Mouse (Mus musculus) layer of hippocampus, adult 11-12 months (tissue): ENCODE data around the gene Itsn2.
"Not testable (repeated sequence)": the region's sequence is repeated elsewhere in the genome, so short reads cannot be mapped to it uniquely, and the experiment has no call there.

Experiments
- DNase-seq: peaks from one replicate; pipeline ENCODE4 v3.0.0; 2022; ENCODE audit warnings: low spot score

Gene Itsn2

GRCm38 (mm10) chr12:4592541-4593165 is at the start of gene Itsn2, which contains the start of gene Gm3625:
Gene Itsn2, plus strand, starts transcription at chr12:4592638.
Gene Gm3625, minus strand, starts transcription at chr12:4592927.
- DNase-seq: peak; percentile 68

GRCm38 (mm10) chr12:4544400-4544919 is 48.0 kb upstream of the Itsn2 start:
- DNase-seq: no peak

- DNase-seq: no peak
Observed at GRCm38 (mm10) chr12:4545425-4545824, 47.0 kb upstream of the Itsn2 start.

GRCm38 (mm10) chr12:4546491-4546890 is 45.9 kb upstream of the Itsn2 start:
- DNase-seq: no peak

GRCm38 (mm10) chr12:4547557-4547956 is 44.9 kb upstream of the Itsn2 start:
- no peak for DNase-seq

GRCm38 (mm10) chr12:4548053-4549013 is 44.1 kb upstream of the Itsn2 start:
- DNase-seq: peak; percentile 83

GRCm38 (mm10) chr12:4553704-4554103 is 38.7 kb upstream of the Itsn2 start:
- not testable (repeated sequence) for DNase-seq

- no peak for DNase-seq
Observed at GRCm38 (mm10) chr12:4555451-4555850, 37.0 kb upstream of the Itsn2 start.

- DNase-seq: no peak
Observed at GRCm38 (mm10) chr12:4556891-4557290, 35.5 kb upstream of the Itsn2 start.

GRCm38 (mm10) chr12:4557436-4557835 is 35.0 kb upstream of the Itsn2 start:
- DNase-seq: no peak

GRCm38 (mm10) chr12:4558013-4558412 is 34.4 kb upstream of the Itsn2 start:
- DNase-seq: no peak

- DNase-seq: no peak
Observed at GRCm38 (mm10) chr12:4558475-4559279, 33.8 kb upstream of the Itsn2 start.

- DNase-seq: peak; percentile 57
Observed at GRCm38 (mm10) chr12:4571864-4572263, 20.6 kb upstream of the Itsn2 start.

GRCm38 (mm10) chr12:4574065-4574464 is 18.4 kb upstream of the Itsn2 start:
- no peak for DNase-seq

- no peak for DNase-seq
Observed at GRCm38 (mm10) chr12:4582326-4582725, 10.1 kb upstream of the Itsn2 start.

- no peak for DNase-seq
Observed at GRCm38 (mm10) chr12:4587846-4588245, 4.6 kb upstream of the Itsn2 start.

- DNase-seq: no peak
Observed at GRCm38 (mm10) chr12:4588603-4589002, 3.8 kb upstream of the Itsn2 start.

GRCm38 (mm10) chr12:4592025-4592424 is 413 bp upstream of the Itsn2 start:
- no peak for DNase-seq

- DNase-seq: no peak
Observed at GRCm38 (mm10) chr12:4593166-4593929, 910 bp downstream of the Itsn2 start.

- no peak for DNase-seq
Observed at GRCm38 (mm10) chr12:4593930-4594391, 1.5 kb downstream of the Itsn2 start.

GRCm38 (mm10) chr12:4595055-4595454 is 2.6 kb downstream of the Itsn2 start:
- no peak for DNase-seq
